Mouse (Mus musculus) intestine, embryonic 16.5 days (tissue): ENCODE measurements around the gene Tes. TPM values are rescaled to one million over a fixed set of nuclear protein-coding genes. Genes with fewer than 3 reads are reported as not detected.

ENCODE experiments used
- ATAC-seq: fragments of 200-750 bp; cut with Nextera tagmentation; 2 replicates; pipeline ENCODE4 v1.8.0; 2017; ENCODE audit warnings: moderate TSS enrichment, moderate library complexity
- H3K27ac ChIP-seq: fragments of 300-500 bp; sonication (generic); 2 replicates; pipeline ENCODE4 v1.5.1; 2014; ENCODE audit warnings: mild to moderate bottlenecking, low read length
- H3K27me3 ChIP-seq: fragments of 300-500 bp; sonication (generic); replicated peaks from 2 replicates; pipeline ENCODE4 v1.6.1; 2014; ENCODE audit warnings: low read length, control low read depth, mixed read lengths; ENCODE audit not compliant: control insufficient read depth, insufficient read depth
- H3K36me3 ChIP-seq: fragments of 300-500 bp; sonication (generic); 2 replicates; pipeline ENCODE4 v1.6.1; 2014; ENCODE audit warnings: low read length, control low read depth; ENCODE audit not compliant: control insufficient read depth, insufficient read depth
- H3K4me1 ChIP-seq: fragments of 300-500 bp; sonication (generic); 2 replicates; pipeline ENCODE4 v1.6.1; 2014; ENCODE audit warnings: low read length, control low read depth, mixed read lengths; ENCODE audit not compliant: control insufficient read depth, insufficient read depth
- H3K4me2 ChIP-seq: fragments of 300-500 bp; sonication (generic); 2 replicates; pipeline ENCODE4 v1.6.1; 2014; ENCODE audit warnings: low read depth, low read length, control low read depth
- H3K4me3 ChIP-seq: fragments of 300-500 bp; sonication (generic); 2 replicates; pipeline ENCODE4 v1.5.1; 2014; ENCODE audit warnings: mild to moderate bottlenecking, low read length
- H3K9ac ChIP-seq: fragments of 300-500 bp; sonication (generic); 2 replicates; pipeline ENCODE4 v1.6.1; 2014; ENCODE audit warnings: low read depth, low read length
- H3K9me3 ChIP-seq: fragments of 300-500 bp; sonication (generic); 2 replicates; pipeline ENCODE4 v1.6.1; 2016; ENCODE audit warnings: low read length, control low read depth; ENCODE audit not compliant: control insufficient read depth
- WGBS: fragments of 180-500 bp; shearing (Covaris S2); extraction: QIAGEN DNeasy Blood & Tissue Kit; methylation state at CpG from one replicate; pipeline ENCODE4 v1.1.7; 2014; 5-methylcytosine and 5-hydroxymethylcytosine counted together
- polyA plus RNA-seq: library from polyadenylated mRNA; unstranded; fragments of >200 nt; fragmentation: Nextera tagmentation; extraction: Ambion mirVana; gene quantifications from 2 replicates; pipeline ENCODE4 v1.2.1, GENCODE M21; 2015

Tes gene
- polyA plus RNA-seq, 1 experiment from 2014 or later = 97.0 TPM

DNA sequence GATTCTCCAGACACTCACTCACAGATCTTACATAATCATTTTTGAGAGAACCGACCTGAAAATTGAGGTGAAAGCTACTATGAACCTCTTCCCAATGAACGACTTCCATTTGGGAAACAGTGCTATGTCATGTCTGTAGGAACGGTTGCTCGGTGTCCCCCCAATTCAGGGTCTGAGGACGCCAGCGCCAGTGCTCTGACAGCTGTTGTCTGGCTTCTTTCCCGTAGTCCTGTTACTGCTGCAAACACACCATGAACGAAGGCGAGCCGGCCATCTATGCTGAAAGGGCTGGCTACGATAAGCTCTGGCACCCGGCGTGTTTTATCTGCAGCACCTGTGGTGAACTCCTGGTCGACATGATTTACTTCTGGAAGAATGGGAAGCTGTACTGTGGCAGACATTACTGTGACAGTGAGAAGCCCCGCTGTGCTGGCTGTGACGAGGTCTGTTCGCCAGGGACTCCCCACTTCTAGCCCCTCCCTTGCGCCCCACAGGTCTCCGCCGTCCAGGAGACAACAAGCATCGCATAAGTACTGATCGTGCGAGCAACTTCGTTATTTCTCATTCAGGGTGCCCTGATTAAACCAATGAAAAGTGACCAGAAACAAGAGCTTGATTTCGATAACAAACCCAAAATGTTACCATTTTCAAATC, 34.7 kb downstream of the Tes start:
- ATAC-seq = no peak
- 88% methylated on average over 25 of the region's 25 CpGs for WGBS
- Histone ChIP-seq H3K36me3 (peaks cover 2% of the 10 kb centered on the region; the same call in 1 of the 2 replicates), H3K27me3 (no peaks in the 10 kb centered on the region), H3K9ac (no peak overlapping the region), H3K4me1 (no peaks in the 10 kb centered on the region), H3K4me2 (no peak overlapping the region), H3K27ac (no peak overlapping the region), H3K4me3 (no peak overlapping the region), H3K9me3 (no peaks in the 10 kb centered on the region)

- Histone ChIP-seq H3K36me3 (0 out of 2 replicates have a peak, but pooled peaks cover 2% of the 10 kb centered on the region), H3K27ac (no peak overlapping the region), H3K4me2 (no peak overlapping the region), H3K4me3 (no peak overlapping the region), H3K4me1 (no peaks in the 10 kb centered on the region), H3K27me3 (no peaks in the 10 kb centered on the region), H3K9me3 (no peaks in the 10 kb centered on the region), H3K9ac (no peak overlapping the region)
- no peak for ATAC-seq
Observed at GRCm38 (mm10) chr6:17105714-17106113, 40.8 kb downstream of the Tes start.

DNA sequence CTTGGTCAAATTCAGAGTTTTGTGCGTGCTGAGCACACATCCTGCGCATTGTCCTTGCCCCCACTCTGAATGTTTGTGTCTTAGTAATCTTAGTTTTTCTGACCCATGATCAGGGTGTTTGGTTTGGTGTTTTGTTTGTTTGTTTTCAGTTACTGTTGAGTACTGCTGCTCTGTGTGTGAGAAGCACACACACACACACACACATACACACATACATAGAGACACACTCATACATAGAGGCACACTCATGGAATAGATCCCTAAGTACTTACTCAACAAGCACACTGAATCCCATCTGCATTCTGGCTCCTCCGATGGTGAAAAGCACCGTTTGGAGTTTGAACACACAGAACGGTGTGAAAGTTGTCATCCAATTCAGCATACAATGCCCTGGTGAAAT, 41.5 kb downstream of the Tes start:
- ATAC-seq = no peak
- 97% methylated on average over 5 of the region's 5 CpGs for WGBS
- Histone ChIP-seq H3K9ac (no peak overlapping the region), H3K9me3 (no peaks in the 10 kb centered on the region), H3K4me2 (no peak overlapping the region), H3K4me3 (no peak overlapping the region), H3K36me3 (0 out of 2 replicates have a peak, but pooled peaks cover 2% of the 10 kb centered on the region), H3K27ac (no peak overlapping the region), H3K27me3 (no peaks in the 10 kb centered on the region), H3K4me1 (no peaks in the 10 kb centered on the region)

DNA sequence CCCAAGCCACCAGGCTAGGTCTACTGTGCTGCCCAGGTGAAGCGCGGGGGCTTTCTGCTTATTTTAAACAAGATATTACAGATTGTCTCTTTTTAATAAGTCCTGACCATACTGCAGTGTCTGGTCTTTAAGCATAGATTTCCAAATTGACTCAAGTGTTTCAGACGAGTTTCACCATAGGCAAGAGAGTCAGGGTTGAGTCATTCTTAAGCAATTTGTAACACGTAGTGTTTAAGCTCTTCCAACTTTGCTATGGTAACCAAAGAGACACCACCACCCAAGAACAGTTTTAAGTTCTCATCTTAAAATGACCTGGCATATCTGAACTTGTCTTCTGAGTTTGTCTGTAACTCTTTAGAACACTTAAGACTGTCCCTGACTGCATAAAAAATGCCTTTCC, 44.3 kb downstream of the Tes start:
- Histone ChIP-seq H3K27me3 (no peaks in the 10 kb centered on the region), H3K4me3 (no peak overlapping the region), H3K9ac (no peak overlapping the region), H3K27ac (no peak overlapping the region), H3K36me3 (no peaks in the 10 kb centered on the region), H3K4me1 (no peaks in the 10 kb centered on the region), H3K9me3 (no peaks in the 10 kb centered on the region), H3K4me2 (no peak overlapping the region)
- no peak for ATAC-seq
- WGBS = 61% methylated on average over 4 of the region's 4 CpGs

DNA sequence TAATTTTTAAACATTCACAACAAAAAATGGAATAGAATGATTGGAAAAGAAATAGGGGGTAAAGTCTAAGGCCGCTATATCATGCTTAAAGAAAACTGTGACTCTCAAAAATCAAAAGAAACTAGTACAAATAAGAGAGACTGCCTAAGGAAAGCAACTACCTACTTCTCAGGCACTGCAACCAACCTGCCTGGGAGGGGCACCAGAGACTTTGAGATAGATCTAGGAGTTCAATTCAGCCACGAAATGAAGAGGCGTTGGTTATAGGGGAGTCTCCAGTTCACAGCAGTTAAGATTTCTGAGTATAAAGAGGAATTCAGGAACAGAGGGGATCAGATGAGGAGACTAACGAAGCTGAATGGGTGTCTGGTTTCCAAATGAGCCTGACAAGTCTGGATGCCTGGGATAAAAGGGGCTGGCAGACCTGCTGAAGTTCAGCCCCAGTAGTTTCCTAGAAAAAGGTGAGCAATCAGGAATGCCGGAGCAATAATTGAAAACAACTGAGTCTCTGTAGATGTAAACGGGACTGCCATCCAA, 45.7 kb downstream of the Tes start:
- Histone ChIP-seq H3K4me3 (no peak overlapping the region), H3K36me3 (no peaks in the 10 kb centered on the region), H3K27ac (no peak overlapping the region), H3K9ac (no peak overlapping the region), H3K9me3 (no peaks in the 10 kb centered on the region), H3K4me2 (no peak overlapping the region), H3K27me3 (no peaks in the 10 kb centered on the region), H3K4me1 (no peaks in the 10 kb centered on the region)
- 67% methylated on average over 6 of the region's 6 CpGs for WGBS
- ATAC-seq = no peak

- Histone ChIP-seq H3K36me3 (no peaks in the 10 kb centered on the region), H3K9ac (no peak overlapping the region), H3K27ac (no peak overlapping the region), H3K4me3 (no peak overlapping the region), H3K4me2 (no peak overlapping the region), H3K9me3 (no peaks in the 10 kb centered on the region), H3K27me3 (no peaks in the 10 kb centered on the region), H3K4me1 (no peaks in the 10 kb centered on the region)
- WGBS = 97% methylated on average over 1 of the region's 1 CpGs
- ATAC-seq = no peak
Observed at GRCm38 (mm10) chr6:17112081-17112480, 47.1 kb downstream of the Tes start.

DNA sequence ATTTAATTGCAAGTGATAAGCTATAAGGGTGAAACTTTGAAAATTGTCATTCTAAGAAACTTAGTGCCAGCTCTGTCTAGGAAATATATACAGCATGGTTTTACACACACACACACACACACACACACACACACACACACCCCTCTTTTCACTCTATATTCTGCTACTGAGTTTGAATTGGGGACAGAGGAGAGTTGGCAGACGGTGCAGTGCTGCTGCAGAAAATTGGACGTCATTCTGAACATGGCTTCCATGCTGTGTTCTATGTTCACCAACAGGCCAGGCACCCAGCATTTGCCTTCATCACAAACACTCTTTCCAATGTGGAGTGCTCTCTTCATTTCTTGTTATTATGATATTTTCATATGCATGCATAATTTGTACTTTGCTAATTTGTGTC, 48.0 kb downstream of the Tes start:
- Histone ChIP-seq H3K4me1 (no peaks in the 10 kb centered on the region), H3K9me3 (no peaks in the 10 kb centered on the region), H3K36me3 (no peaks in the 10 kb centered on the region), H3K27me3 (no peaks in the 10 kb centered on the region), H3K9ac (no peak overlapping the region), H3K27ac (no peak overlapping the region), H3K4me2 (no peak overlapping the region), H3K4me3 (no peak overlapping the region)
- no peak for ATAC-seq
- 89% methylated on average over 2 of the region's 2 CpGs for WGBS

DNA sequence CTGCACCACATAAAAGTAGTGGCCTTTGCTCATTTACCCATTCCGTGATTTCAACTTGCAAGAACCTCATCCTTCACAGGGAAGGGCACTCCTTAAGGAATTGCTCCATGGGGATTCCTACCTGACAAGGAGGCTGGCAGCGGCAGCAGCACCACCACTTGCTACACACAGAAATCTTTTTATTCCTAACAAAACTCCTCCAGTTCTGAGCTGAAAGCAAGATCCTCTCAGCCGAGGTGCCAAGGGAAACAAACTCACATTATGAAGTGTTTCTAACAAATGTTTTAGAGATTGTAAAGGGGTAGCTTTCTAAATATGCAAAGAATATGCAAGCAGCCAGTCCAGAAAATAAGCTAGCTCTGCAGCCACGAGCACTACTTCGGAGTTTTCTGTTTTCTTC, 49.6 kb downstream of the Tes start:
- no peak overlapping the region for H3K27ac ChIP-seq
- H3K4me2 ChIP-seq = no peak overlapping the region
- H3K9me3 ChIP-seq = no peaks in the 10 kb centered on the region
- H3K36me3 ChIP-seq = no peaks in the 10 kb centered on the region
- no peak overlapping the region for H3K4me3 ChIP-seq
- no peaks in the 10 kb centered on the region for H3K4me1 ChIP-seq
- no peak for ATAC-seq
- 70% methylated on average over 5 of the region's 5 CpGs for WGBS
- H3K9ac ChIP-seq = no peak overlapping the region
- H3K27me3 ChIP-seq = no peaks in the 10 kb centered on the region

DNA sequence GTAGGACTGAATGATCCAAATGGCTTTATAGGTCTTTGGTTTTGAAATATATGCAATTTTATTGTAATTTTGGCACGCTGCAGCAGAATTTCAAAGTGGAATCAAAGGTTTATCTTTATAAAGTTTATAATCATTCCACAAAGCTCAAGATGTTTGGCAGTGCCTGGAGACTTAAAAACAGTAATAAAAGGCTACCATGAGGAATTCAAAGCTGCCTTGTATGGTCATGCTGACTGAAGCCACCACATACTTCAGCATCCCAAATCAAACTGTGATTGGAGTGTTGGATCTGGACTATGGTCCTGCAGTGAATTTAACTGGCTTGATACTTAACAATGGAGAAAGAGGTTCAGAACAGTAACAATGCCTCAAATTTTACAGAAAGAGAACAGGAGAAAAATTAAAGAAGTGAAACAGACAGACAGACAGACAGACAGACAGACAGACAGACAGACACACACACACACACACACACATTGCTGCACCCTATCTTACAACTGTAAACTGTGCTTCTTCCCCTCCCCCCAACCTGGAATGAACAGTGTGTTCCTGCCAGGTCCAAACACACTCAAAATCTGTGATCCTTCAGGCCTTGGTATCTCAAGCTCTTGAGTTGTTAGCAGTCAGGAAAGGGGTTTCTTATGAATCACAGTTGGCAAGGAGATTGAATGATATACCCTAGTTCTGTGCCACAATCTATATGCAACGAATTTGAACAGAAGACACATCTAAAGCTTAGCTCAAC, 50.3 kb downstream of the Tes start:
- WGBS = 50% methylated on average over 2 of the region's 2 CpGs
- no peak for ATAC-seq
- H3K9ac ChIP-seq = no peak overlapping the region
- no peaks in the 10 kb centered on the region for H3K36me3 ChIP-seq
- H3K4me1 ChIP-seq = no peaks in the 10 kb centered on the region
- no peak overlapping the region for H3K4me2 ChIP-seq
- H3K27ac ChIP-seq = no peak overlapping the region; the same call in 1 of the 2 replicates
- H3K27me3 ChIP-seq = no peaks in the 10 kb centered on the region
- no peak overlapping the region for H3K4me3 ChIP-seq
- no peaks in the 10 kb centered on the region for H3K9me3 ChIP-seq
